8 mouse cellular contexts compared by ENCODE assay signal in the genomic region with DNA sequence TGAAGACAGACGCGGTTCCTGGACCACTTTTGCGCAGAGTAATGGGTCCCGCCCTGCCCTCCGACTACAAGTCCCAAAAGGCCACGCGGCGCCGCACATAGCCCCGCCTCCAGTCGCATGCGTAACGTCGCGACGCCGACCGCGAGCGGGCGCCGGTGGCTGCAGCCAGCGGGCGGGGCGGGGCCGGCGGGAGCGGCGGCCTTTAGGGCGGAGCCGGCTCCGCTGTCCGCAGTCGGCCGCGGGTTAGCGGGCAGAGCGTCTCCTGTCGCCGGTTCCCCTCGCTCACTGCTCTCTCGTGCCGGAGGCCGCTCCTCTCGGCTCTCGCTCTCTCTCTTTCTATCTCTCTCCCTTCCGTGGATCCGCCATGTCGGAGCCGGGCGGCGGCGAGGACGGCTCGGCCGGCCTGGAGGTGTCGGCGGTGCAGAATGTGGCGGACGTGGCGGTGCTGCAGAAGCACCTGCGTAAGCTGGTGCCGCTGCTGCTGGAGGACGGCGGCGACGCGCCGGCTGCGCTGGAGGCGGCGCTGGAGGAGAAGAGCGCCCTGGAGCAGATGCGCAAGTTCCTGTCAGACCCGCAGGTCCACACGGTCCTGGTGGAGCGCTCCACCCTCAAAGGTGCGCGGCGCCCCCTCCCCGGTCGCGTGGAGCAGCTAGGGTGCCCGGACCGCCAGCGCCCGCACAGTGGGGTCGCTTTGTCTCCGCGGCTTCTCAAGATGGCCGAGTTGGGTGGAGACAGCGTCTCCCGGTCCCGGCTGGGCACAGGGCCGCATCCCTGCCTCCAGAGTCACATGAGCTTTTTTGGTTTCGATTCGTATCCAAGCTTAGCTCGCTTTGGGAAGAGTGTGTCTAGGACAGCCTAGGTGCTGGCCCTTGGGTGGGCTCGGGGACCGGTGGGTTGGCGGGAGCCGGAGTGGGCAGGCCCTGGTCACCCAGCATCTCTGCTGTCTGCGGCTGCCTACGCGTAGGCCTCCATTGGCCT. TPM values are rescaled to one million over a fixed set of nuclear protein-coding genes. Genes with fewer than 3 reads are reported as not detected.
DNase-seq lines count a peak whose midpoint lies in the region; ATAC-seq and TF ChIP-seq lines count a peak whose summit lies in the region.

A gene (plus strand): TSS at position 212 of the 978 bp plus-strand sequence.

- 0 out of 2 replicates have a peak, but pooled peaks have one; percentile 4 for TF ChIP-seq CTCF in midbrain, postnatal 0 days (IDR thresholded peaks at IDR 0.05)

- TF ChIP-seq POLR2A in limb, embryonic 14.5 days (IDR thresholded peaks at IDR 0.05; ENCODE audit: borderline replicate concordance, extremely low read depth, insufficient read depth, insufficient read length): peak; percentile 95

- peak within 1 kb of the TSS; percentile 99 for H3K4me3 ChIP-seq in embryonic facial prominence, embryonic 14.5 days (ENCODE audit: low read depth, low read length)
- H3K4me3 ChIP-seq in limb, embryonic 14.5 days (replicated peaks; ENCODE audit: low read length): peak within 1 kb of the TSS; percentile 90
- H3K4me3 ChIP-seq in midbrain, postnatal 0 days (ENCODE audit: low read depth, low read length): peak within 1 kb of the TSS; percentile 93

- peak; percentile 96 for ATAC-seq in embryonic facial prominence, embryonic 14.5 days (ENCODE audit: low read depth)
- ATAC-seq in limb, embryonic 14.5 days (ENCODE audit: low FRiP score, low read depth): peak; percentile 92
- ATAC-seq in midbrain, postnatal 0 days (ENCODE audit: low FRiP score): peak; percentile 93

- H3K4me1 ChIP-seq in embryonic facial prominence, embryonic 14.5 days (ENCODE audit: control insufficient read depth, insufficient read depth, low read length): peaks cover 22% of the 10 kb centered on the region; the same call in 1 of the 2 replicates
- H3K4me1 ChIP-seq in limb, embryonic 14.5 days (ENCODE audit: control insufficient read depth, insufficient read depth, low read length): peaks cover 11% of the 10 kb centered on the region
- peaks cover 16% of the 10 kb centered on the region; the same call in 1 of the 2 replicates for H3K4me1 ChIP-seq in midbrain, postnatal 0 days (ENCODE audit: insufficient read depth, low read length)

- DNase-seq in 3T3-L1 (ENCODE audit: low read depth, low spot score): peak; percentile 85
- DNase-seq in adrenal gland, postnatal 4 days (ENCODE audit: low spot score in 2 of 2): peak; percentile 80 to 82
- DNase-seq in embryonic facial prominence, embryonic 14.5 days (ENCODE audit: low spot score): peak; percentile 96
- peak; percentile 92 for DNase-seq in heart, adult 8-10 months (ENCODE audit: low spot score)
- peak; percentile 92 for DNase-seq in kidney, adult 9 months
- DNase-seq in limb, embryonic 14.5 days (ENCODE audit: low spot score): peak; percentile 94
- peak; percentile 96 for DNase-seq in midbrain, postnatal 0 days (ENCODE audit: low spot score)
- DNase-seq in spleen, postnatal 14 days (ENCODE audit: low spot score in 2 of 2): peak; percentile 88 to 96

- H3K27ac ChIP-seq in embryonic facial prominence, embryonic 14.5 days (replicated peaks; ENCODE audit: low read depth, low read length): peak within 1 kb of the TSS; percentile 97
- peak within 1 kb of the TSS; percentile 93 for H3K27ac ChIP-seq in limb, embryonic 14.5 days (replicated peaks; ENCODE audit: low read depth, low read length)
- H3K27ac ChIP-seq in midbrain, postnatal 0 days (ENCODE audit: low read depth, low read length): peak within 1 kb of the TSS; percentile 98

- peak within 1 kb of the TSS; percentile 78 for H3K4me2 ChIP-seq in embryonic facial prominence, embryonic 14.5 days (ENCODE audit: low read depth, low read length)
- peak within 1 kb of the TSS; percentile 85 for H3K4me2 ChIP-seq in limb, embryonic 14.5 days (replicated peaks; ENCODE audit: low read depth, low read length, severe bottlenecking)
- peak within 1 kb of the TSS; percentile 72 for H3K4me2 ChIP-seq in midbrain, postnatal 0 days (ENCODE audit: low read depth, low read length, poor library complexity, severe bottlenecking)

- H3K9me3 ChIP-seq in embryonic facial prominence, embryonic 14.5 days (ENCODE audit: control insufficient read depth, low read length): no peaks in the 10 kb centered on the region
- no peaks in the 10 kb centered on the region for H3K9me3 ChIP-seq in limb, embryonic 14.5 days (ENCODE audit: control insufficient read depth, low read length)
- H3K9me3 ChIP-seq in midbrain, postnatal 0 days (ENCODE audit: low read length): no peaks in the 10 kb centered on the region

- no peaks in the 10 kb centered on the region for H3K27me3 ChIP-seq in embryonic facial prominence, embryonic 14.5 days (replicated peaks; ENCODE audit: control insufficient read depth, insufficient read depth, low read length)
- H3K27me3 ChIP-seq in limb, embryonic 14.5 days (ENCODE audit: control insufficient read depth, insufficient read depth, low read length): no peaks in the 10 kb centered on the region; the same call in 1 of the 2 replicates
- H3K27me3 ChIP-seq in midbrain, postnatal 0 days (ENCODE audit: insufficient read depth, low read length): no peaks in the 10 kb centered on the region

- 0% methylated on average over 66 of the region's 105 CpGs for WGBS in embryonic facial prominence, embryonic 14.5 days
- WGBS in limb, embryonic 14.5 days: under 1% methylated on average over 82 of the region's 105 CpGs
- WGBS in midbrain, postnatal 0 days: under 1% methylated on average over 83 of the region's 105 CpGs

- H3K36me3 ChIP-seq in embryonic facial prominence, embryonic 14.5 days (ENCODE audit: control insufficient read depth, insufficient read depth, low read length): 0 out of 2 replicates have a peak, but pooled peaks cover 3% of the 10 kb centered on the region
- H3K36me3 ChIP-seq in limb, embryonic 14.5 days (ENCODE audit: control insufficient read depth, insufficient read depth, low read length): no peaks in the 10 kb centered on the region
- H3K36me3 ChIP-seq in midbrain, postnatal 0 days (ENCODE audit: insufficient read depth, low read length): no peaks in the 10 kb centered on the region

- peak within 1 kb of the TSS; percentile 97 for H3K9ac ChIP-seq in embryonic facial prominence, embryonic 14.5 days (ENCODE audit: low read depth, low read length)
- peak within 1 kb of the TSS; percentile 92 for H3K9ac ChIP-seq in limb, embryonic 14.5 days (ENCODE audit: low read depth, low read length, severe bottlenecking)
- peak within 1 kb of the TSS; percentile 99 for H3K9ac ChIP-seq in midbrain, postnatal 0 days (replicated peaks; ENCODE audit: low read length, poor library complexity, severe bottlenecking)

RNA-seq across cellular contexts. Expression of the gene that starts here (rescaled TPM):
- total RNA-seq in adrenal gland, postnatal 4 days (2021): 100 to 1,000 TPM; 116 to 140 TPM
- 60.5 and 69.2 TPM in 2 replicates for polyA plus RNA-seq in embryonic facial prominence, embryonic 14.5 days (2014; fragmentation: Nextera tagmentation; extraction: Ambion mirVana)
- total RNA-seq in heart, adult 8-10 months (2022): 100 to 1,000 TPM; 116 to 156 (median 139) TPM
- 182 and 183 TPM in 2 replicates for polyA plus RNA-seq in limb, embryonic 14.5 days (2012; rRNA removed)
- polyA plus RNA-seq in limb, embryonic 14.5 days (2014; fragmentation: Nextera tagmentation; extraction: Ambion mirVana): 69.2 and 71.9 TPM in 2 replicates
- 271 and 313 TPM in 2 replicates for total RNA-seq in midbrain, postnatal 0 days (2014; rRNA removed)
- polyA plus RNA-seq in midbrain, postnatal 0 days (2015; fragmentation: Nextera tagmentation; extraction: Ambion mirVana): 52.1 and 60.3 TPM in 2 replicates

Comparison
In these comparisons a context has a peak if more than half of its experiments do, and no peak if none do; other contexts are left out.
1. Peak in every context shown above with its lines: DNase-seq, ATAC-seq, H3K4me3 ChIP-seq and H3K27ac ChIP-seq.